Mouse (Mus musculus) midbrain, embryonic 11.5 days (tissue): Measurements from ENCODE around the gene Zfp663. TPM values are rescaled to one million over a fixed set of nuclear protein-coding genes. Genes with fewer than 3 reads are reported as not detected.

Experiments
- ATAC-seq: fragments of 200-750 bp; cut with Nextera tagmentation; 2 replicates; pipeline ENCODE4 v1.8.0; 2017; ENCODE audit warnings: moderate TSS enrichment, moderate library complexity; ENCODE audit not compliant: low FRiP score
- DNase-seq: peaks from one replicate; pipeline ENCODE4 v3.0.0; 2015; ENCODE audit warnings: low spot score; ENCODE audit errors: missing footprints
- H3K27ac ChIP-seq: fragments of 300-500 bp; sonication (generic); 2 replicates; pipeline ENCODE4 v1.5.1; 2014; ENCODE audit warnings: low read depth, low read length
- H3K27me3 ChIP-seq: fragments of 300-500 bp; sonication (generic); 2 replicates; pipeline ENCODE4 v1.6.1; 2014; ENCODE audit warnings: mild to moderate bottlenecking, low read length, moderate library complexity, mixed read lengths; ENCODE audit not compliant: control insufficient read depth, insufficient read depth
- H3K36me3 ChIP-seq: fragments of 300-500 bp; sonication (generic); 2 replicates; pipeline ENCODE4 v1.6.1; 2014; ENCODE audit warnings: mild to moderate bottlenecking, low read length, moderate library complexity, mixed read lengths; ENCODE audit not compliant: control insufficient read depth, insufficient read depth
- H3K4me1 ChIP-seq: fragments of 300-500 bp; sonication (generic); 2 replicates; pipeline ENCODE4 v1.6.1; 2014; ENCODE audit warnings: low read length; ENCODE audit not compliant: control insufficient read depth, insufficient read depth
- H3K4me2 ChIP-seq: fragments of 300-500 bp; sonication (generic); 2 replicates; pipeline ENCODE4 v1.6.1; 2014; ENCODE audit warnings: mild to moderate bottlenecking, moderate library complexity
- H3K4me3 ChIP-seq: fragments of 300-500 bp; sonication (generic); 2 replicates; pipeline ENCODE4 v1.5.1; 2014; ENCODE audit warnings: low read depth, low read length
- H3K9ac ChIP-seq: fragments of 300-500 bp; sonication (generic); 2 replicates; pipeline ENCODE4 v1.6.1; 2014; ENCODE audit warnings: low read length
- H3K9me3 ChIP-seq: fragments of 300-500 bp; sonication (generic); 2 replicates; pipeline ENCODE4 v1.6.1; 2016; ENCODE audit warnings: low read length; ENCODE audit not compliant: control insufficient read depth
- WGBS: fragments of 180-500 bp; shearing (Covaris S2); extraction: QIAGEN DNeasy Blood & Tissue Kit; methylation state at CpG from one replicate; pipeline ENCODE4 v1.1.7; 2014; 5-methylcytosine and 5-hydroxymethylcytosine counted together
- polyA plus RNA-seq: library from polyadenylated mRNA; unstranded; fragments of >200 nt; fragmentation: Nextera tagmentation; extraction: Ambion mirVana; gene quantifications from 2 replicates; pipeline ENCODE4 v1.2.1, GENCODE M21; 2014

Gene Zfp663
- polyA plus RNA-seq, 1 experiment from 2014 or later, result 10.1 TPM

DNA sequence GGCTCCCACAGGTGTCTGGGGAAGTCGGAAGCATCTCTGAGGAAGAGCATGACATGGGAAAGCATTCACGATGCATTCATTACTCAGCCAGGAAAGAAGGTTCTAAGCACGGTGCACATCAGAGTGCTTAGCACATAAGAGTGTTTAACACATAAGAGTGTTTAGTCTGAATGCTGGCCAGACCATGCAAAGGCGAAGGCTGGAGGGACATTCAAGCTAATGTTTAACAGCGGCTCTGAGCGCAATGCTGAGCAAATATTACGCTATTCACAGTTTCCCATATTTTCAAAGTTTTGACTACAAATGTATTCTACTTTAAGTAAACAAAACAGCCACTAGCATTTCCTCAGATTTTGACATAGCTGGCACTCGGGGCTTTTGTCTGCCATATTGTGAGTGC lies 63.1 kb downstream of the Zfp663 start:
- ATAC-seq (no peak), DNase-seq (no peak)
- H3K4me2 ChIP-seq, result no peak overlapping the region
- no peak overlapping the region for H3K9ac ChIP-seq
- no peak overlapping the region for H3K4me3 ChIP-seq
- H3K27ac ChIP-seq, result no peak overlapping the region
- peaks cover 2% of the 10 kb centered on the region; the same call in 1 of the 2 replicates for H3K27me3 ChIP-seq
- peaks cover 4% of the 10 kb centered on the region for H3K4me1 ChIP-seq
- peaks cover 13% of the 10 kb centered on the region; the same call in 1 of the 2 replicates for H3K36me3 ChIP-seq
- 91% methylated on average over 8 of the region's 8 CpGs for WGBS
- no peaks in the 10 kb centered on the region for H3K9me3 ChIP-seq

DNA sequence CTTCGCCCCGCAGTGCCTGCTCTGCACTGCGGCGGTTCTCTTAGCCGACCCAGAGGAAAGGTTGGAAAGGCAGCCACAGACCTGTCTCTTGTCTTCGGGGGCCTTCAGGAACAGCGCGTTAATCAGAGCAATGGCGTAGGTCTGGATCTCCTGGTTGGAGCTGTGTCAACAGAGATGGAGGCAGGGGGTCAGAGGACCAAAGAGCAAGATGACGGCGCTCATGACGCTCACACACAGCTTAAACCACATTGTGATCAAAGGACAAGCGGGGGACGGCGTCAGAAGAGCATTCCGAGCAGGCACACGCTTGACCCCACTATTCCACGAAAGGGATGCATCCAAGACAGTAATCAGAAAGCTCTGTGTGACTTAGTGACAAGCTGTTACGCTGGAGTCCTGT lies 63.7 kb downstream of the Zfp663 start:
- DNase-seq, result no peak
- 85% methylated on average over 19 of the region's 19 CpGs for WGBS
- Histone ChIP-seq H3K4me1 (no peaks in the 10 kb centered on the region), H3K9ac (no peak overlapping the region), H3K4me2 (no peak overlapping the region), H3K27me3 (no peaks in the 10 kb centered on the region), H3K36me3 (peaks cover 13% of the 10 kb centered on the region; the same call in 1 of the 2 replicates), H3K9me3 (no peaks in the 10 kb centered on the region), H3K4me3 (no peak overlapping the region), H3K27ac (no peak overlapping the region)
- ATAC-seq, result no peak

DNA sequence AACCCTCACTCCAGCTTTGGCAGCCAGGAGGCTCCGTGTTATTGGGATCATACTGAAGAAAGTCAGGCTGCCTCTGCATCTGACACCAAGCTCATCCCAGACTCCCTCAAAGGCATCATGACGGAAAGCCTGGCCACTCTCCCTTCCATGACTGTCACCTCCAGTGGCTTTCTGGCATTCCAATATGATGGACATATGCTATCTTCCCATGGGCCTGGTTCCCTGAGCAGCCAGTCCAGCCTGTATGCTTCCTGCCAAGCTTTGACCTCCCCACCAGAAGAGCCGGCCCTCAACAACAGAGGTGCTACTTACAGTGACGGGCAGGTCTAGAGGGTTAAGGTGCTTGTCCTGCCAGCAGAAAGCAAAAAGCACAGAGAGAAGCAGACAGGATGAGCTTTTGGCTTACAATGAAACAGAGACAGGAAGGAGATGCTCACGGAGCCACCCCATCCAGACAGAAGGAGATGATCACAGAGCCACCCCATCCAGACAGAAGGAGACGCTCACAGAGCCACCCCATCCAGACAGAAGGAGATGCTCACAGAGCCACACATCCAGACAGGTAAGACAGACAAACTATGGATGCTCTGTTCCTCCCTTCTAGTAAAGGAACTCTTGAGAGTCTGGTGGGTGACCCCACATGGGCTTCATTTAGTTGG lies 65.0 kb downstream of the Zfp663 start:
- Histone ChIP-seq H3K4me1 (no peaks in the 10 kb centered on the region), H3K36me3 (peaks cover 13% of the 10 kb centered on the region; the same call in 1 of the 2 replicates), H3K27ac (no peak overlapping the region), H3K4me3 (no peak overlapping the region), H3K9ac (no peak overlapping the region), H3K9me3 (no peaks in the 10 kb centered on the region), H3K4me2 (no peak overlapping the region), H3K27me3 (no peaks in the 10 kb centered on the region)
- DNase-seq, result no peak
- WGBS, result 86% methylated on average over 6 of the region's 6 CpGs
- ATAC-seq, result no peak

DNA sequence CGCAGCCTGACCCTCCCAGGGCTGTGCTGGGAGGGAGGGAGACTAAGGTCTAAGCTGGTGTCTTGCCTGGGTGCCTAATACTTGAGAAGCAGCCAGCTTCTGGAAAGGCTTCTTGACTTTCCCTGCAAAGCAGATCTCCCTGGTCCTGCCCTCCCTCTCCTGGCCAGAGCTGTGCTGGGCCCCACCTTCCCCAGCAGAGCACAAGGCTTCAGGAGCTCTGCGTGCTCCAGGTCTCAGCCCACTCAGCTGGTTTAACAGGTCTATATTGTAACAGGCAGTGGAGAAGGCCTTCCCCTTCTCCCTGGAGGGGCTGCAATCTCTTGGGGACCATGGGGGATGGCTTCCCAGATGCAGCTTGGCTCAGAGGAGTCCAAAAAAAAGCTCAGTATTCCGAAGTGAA lies 67.1 kb downstream of the Zfp663 start:
- H3K4me1 ChIP-seq, result no peaks in the 10 kb centered on the region
- H3K4me2 ChIP-seq, result no peak overlapping the region
- peaks cover 20% of the 10 kb centered on the region; the same call in 1 of the 2 replicates for H3K36me3 ChIP-seq
- 52% methylated on average over 3 of the region's 3 CpGs for WGBS
- H3K9ac ChIP-seq, result no peak overlapping the region
- no peaks in the 10 kb centered on the region for H3K9me3 ChIP-seq
- no peak overlapping the region for H3K27ac ChIP-seq
- DNase-seq, result no peak
- no peak for ATAC-seq
- no peak overlapping the region for H3K4me3 ChIP-seq
- no peaks in the 10 kb centered on the region for H3K27me3 ChIP-seq

Other genes with a start within 250 kb of the Zfp663 start
- gene Cdh22, start 133.9 kb downstream of the Zfp663 start, polyA plus RNA-seq, result 4.8 and 6.4 TPM in 2 replicates
- gene Slc35c2, start 80.9 kb downstream of the Zfp663 start, polyA plus RNA-seq, result 49.5 and 49.7 TPM in 2 replicates
- gene Elmo2, start 42.2 kb downstream of the Zfp663 start, polyA plus RNA-seq, result 79.9 and 83.1 TPM in 2 replicates
- 24.1 and 25.6 TPM in 2 replicates for gene Zfp334, start 19.5 kb upstream of the Zfp663 start, polyA plus RNA-seq
- gene Ocstamp, start 31.7 kb upstream of the Zfp663 start, polyA plus RNA-seq, result 0.04 and 0.11 TPM in 2 replicates
- 1.4 and 2.1 TPM in 2 replicates for gene Slc13a3, start 104.5 kb upstream of the Zfp663 start, polyA plus RNA-seq
- 46.2 and 49.3 TPM in 2 replicates for gene Trp53rka, start 124.6 kb upstream of the Zfp663 start, polyA plus RNA-seq
- gene Slc2a10, start 135.1 kb upstream of the Zfp663 start, polyA plus RNA-seq, result 2.8 TPM in 2 replicates
- 6.9 and 8.3 TPM in 2 replicates for gene Eya2, start 226.3 kb upstream of the Zfp663 start, polyA plus RNA-seq